Mouse (Mus musculus): ENCODE measurements around the gene Grid2.
A peak's percentile ranks its signal among the peaks of the same experiment; 100 is the strongest.

Grid2 gene

GRCm38 (mm10) chr6:64308631-64309030 lies 1053.0 kb downstream of the Grid2 start:
- no peak for DNase-seq (ENCODE audit: low spot score)

GRCm38 (mm10) chr6:64313132-64313531 lies 1057.5 kb downstream of the Grid2 start:
- no peak for DNase-seq (ENCODE audit: low spot score)

- DNase-seq (ENCODE audit: low spot score): no peak
These were observed 1071.3 kb downstream of the Grid2 start for GRCm38 (mm10) chr6:64326936-64327335.

DNA sequence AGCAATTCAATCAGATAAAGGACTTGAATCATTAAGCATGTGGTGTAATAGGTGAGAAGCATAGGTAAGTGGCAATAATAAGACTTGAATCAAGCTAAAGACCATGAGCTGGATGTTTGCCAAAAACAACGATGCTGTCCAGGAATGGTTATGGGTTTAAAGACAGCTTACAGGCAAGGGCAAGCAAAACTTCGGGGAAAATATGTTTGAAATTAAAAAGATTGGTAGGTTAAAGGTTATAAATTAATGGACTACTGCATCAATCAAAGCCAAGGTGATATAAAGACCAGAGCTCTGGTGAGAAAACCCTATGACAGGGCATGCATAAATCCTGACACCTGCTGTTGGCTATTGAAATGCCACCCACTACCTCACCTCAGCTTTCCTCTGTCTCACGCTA lies 1072.2 kb downstream of the Grid2 start:
- no peak for DNase-seq (ENCODE audit: low spot score)

GRCm38 (mm10) chr6:64398413-64399098 lies 1142.9 kb downstream of the Grid2 start:
- no peak for DNase-seq (ENCODE audit: low spot score)

DNA sequence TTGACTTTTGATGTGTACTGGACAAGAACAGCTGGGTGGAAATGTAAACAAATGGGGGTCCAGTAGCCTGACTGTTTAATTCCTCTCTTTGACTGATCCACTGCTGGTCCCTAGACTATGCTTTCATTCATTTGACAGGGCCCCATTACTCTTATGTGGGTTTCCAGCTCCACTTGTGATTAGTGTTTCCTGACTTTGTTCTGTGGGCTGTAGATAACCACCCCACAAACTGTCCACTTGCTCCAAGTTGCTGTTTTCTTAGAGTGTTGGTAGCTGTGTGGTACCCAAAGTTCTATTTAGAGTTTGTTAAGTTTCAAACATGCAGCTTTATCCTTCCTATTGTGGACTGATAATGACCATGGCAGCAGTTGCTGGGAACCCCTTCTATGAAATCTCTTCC lies 1172.0 kb downstream of the Grid2 start:
- DNase-seq (ENCODE audit: low spot score): no peak

DNA sequence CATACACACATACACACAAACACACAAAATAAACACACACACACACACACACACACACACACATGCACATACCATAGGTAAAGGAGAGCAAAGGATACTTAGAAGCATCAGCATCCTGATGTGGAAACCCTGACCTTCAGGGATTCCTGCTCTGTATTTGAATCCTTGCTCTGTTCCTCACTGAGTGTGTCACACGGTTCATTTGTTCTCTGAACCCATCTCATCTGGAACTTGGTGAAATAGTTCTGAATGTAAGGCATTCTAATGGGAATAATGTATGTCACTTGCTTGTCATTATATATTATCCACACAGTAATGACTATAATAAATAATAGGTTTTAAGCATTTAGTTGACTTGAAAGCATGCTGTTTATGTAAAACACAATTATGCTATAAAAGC lies 1173.2 kb downstream of the Grid2 start:
- no peak for DNase-seq (ENCODE audit: low spot score)

DNA sequence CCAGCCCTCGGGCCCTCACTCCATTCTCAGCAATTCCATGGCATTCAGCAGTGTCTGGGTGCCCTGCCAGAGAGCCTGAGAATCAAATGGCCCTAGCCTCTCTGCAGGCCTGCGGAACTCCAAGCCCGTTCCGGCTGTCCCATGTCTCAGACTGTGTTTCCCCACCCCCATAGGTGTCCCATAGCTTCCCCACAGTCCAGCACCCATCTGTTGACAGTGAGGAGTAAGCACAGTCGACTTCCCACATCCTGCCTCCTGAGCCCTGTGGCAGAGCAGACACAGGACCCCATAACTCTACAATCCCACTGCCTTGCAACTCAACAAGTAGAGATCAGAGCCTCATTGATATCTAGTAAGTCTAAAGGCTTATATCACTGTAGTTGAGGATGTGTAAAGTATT lies 1192.5 kb downstream of the Grid2 start:
- peak; percentile 30 for DNase-seq (ENCODE audit: low spot score)

DNA sequence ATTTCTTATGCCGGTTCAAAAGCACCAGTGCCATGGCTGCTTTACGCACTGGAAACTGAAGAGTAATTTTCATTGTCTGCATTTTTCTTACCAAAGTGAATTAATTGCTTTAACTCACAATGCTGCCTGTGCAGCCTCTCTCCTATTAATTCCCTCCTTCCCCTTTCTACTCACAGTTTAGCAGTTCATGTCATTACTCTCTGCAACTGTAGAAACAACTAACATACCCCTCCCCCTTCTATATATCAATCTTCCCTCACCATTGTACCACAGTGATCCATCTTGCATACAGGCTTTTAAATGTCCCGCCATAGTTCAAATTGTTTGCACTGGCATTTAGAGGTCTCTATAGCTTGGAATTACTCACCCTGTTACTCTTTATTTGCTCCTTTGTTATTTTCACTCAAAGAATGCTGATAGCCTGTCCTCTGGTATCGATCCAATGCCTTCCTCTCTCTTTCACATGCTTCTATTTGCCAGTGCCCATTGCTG lies 1193.2 kb downstream of the Grid2 start:
- DNase-seq (ENCODE audit: low spot score): no peak

DNA sequence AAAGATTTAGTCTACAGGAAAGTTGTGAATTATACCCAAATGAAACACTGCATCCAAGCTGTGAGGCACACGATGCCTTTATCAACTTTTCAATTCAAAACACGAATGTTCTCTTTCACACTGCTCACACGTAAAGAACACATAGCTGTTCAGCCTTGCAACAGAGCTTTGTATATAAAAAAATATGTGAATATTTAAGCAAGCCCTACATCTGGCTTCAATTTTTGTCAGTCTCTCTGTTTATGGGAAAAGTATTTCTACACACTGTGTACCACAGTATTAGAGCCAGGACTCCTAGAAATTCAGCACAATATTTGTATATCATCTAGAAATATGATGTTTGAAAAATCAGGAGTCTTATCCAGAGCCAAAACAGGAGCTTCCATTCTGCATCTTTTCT lies 1195.1 kb downstream of the Grid2 start:
- no peak for DNase-seq (ENCODE audit: low spot score)

DNA sequence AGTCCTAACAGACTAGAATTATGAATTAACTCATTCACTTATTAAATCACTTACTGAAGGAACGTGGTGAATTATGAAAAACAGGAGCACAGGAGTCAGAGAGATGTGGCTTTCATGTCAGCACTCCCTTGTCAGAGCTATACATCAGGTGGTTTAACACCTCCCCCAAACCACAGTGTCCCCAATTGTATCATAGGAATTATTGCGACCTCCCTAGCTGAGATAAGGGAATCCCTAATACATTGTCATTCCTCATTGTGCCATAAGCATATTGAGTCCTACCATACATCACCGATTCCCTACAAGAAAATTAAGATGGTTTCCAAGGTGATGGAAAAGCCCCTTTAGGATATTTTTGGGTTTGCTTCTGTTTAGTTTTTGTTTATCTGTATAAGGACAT lies 1224.2 kb downstream of the Grid2 start:
- no peak for DNase-seq (ENCODE audit: low spot score)

GRCm38 (mm10) chr6:64480592-64480991 lies 1224.9 kb downstream of the Grid2 start:
- DNase-seq (ENCODE audit: low spot score): no peak

DNA sequence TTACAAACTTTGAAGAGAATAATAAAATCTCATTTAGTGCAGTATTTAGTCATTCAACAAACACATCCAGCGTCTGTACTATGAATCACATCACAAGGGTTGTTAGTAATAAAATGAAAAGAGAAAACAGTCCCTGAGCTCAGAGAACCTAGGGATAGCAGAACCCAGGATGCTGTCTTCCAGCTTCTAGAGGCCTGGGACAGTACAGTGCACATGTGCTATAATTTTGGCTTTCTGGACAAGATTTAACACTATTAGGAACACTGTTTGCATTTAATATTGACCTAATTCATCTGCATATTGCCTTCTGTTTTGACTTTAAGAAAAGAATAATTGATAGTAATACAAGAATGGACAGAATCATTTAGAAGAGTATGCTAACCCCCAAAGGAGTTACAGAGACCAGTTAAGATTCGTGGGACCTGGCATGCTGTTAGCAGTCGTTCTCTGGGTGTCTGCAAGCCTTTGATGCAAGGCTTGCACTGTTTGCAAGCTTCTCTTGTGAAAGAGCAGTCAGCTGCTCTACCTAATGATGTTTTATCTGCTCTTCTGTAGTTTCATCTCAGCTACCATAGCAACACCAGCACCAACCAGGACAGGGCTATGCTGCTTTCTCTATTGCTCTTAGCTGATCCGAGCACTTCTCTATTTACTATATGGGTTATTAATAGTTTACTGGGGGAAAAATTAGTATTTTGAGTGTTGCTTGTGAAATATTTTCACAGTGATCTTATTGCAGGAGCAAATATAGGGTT lies 1234.8 kb downstream of the Grid2 start:
- no peak for DNase-seq (ENCODE audit: low spot score)

DNA sequence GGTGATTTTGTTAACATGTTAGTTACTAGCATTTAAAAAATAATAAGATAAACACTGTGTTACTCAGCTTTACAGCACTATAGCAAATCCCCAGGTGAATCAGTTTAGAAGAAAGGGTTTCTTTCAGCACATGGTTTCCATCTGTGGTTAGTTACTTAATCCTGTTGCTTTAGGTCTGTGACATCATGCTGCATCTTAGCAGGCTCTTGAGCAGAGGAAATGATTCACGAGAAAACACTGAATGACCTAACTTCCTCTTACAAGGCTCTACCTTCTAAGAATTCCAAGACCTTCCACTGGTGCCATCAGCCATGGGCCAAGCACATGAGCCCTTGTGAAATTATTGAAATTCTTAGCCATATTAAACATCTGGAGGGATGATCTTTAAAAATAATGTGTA lies 1248.7 kb downstream of the Grid2 start:
- no peak for DNase-seq (ENCODE audit: low spot score)

- no peak for DNase-seq (ENCODE audit: low spot score)
These were observed 1286.5 kb downstream of the Grid2 start for GRCm38 (mm10) chr6:64542168-64542567.

DNA sequence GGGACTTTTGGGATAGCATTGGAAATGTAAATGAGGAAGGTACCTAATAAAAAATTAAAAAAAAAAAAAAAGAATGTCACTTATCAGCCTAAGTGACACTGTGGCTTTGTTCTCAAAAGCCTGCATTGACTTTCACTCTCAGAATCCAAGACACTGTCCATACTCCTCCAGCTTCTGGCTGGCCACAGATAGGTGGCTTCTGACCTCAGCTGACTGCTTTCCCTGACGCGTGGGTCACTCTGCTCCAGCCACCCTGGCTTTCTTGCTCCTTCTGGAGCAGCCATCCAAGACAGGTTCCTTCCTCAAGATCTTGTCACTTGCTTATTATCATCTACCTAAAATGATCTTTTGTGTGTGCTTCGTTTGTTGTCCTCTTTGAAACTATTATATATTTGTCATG lies 1298.0 kb downstream of the Grid2 start:
- no peak for DNase-seq (ENCODE audit: low spot score)

- DNase-seq (ENCODE audit: low spot score): no peak
These were observed 1299.5 kb downstream of the Grid2 start for GRCm38 (mm10) chr6:64555220-64555619.

GRCm38 (mm10) chr6:64568599-64568998 lies 1312.9 kb downstream of the Grid2 start:
- peak; percentile 62 for DNase-seq (ENCODE audit: low spot score)

GRCm38 (mm10) chr6:64581338-64581737 lies 1325.7 kb downstream of the Grid2 start:
- no peak for DNase-seq (ENCODE audit: low spot score)

GRCm38 (mm10) chr6:64588487-64589205 lies 1333.0 kb downstream of the Grid2 start:
- no peak for DNase-seq (ENCODE audit: low spot score)

DNA sequence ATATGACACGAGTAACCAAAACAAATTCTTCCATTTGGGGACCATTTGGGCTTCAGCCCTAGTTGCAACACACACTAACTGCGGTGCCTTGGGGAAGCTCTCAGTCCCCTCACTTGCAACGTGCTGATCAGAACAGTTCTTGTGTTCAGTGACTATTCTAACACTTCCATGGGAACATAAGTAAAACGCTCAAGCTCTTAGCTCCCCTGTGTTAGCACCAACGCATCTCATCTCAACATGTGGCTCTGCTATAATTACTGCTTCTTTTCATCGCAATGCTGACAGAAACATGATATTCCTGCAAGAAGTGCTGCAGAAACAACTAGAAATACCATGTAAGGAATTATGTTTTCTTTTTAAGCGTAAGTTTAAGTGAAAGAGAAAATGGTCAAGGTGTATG lies 1340.6 kb downstream of the Grid2 start:
- DNase-seq (ENCODE audit: low spot score): no peak

DNA sequence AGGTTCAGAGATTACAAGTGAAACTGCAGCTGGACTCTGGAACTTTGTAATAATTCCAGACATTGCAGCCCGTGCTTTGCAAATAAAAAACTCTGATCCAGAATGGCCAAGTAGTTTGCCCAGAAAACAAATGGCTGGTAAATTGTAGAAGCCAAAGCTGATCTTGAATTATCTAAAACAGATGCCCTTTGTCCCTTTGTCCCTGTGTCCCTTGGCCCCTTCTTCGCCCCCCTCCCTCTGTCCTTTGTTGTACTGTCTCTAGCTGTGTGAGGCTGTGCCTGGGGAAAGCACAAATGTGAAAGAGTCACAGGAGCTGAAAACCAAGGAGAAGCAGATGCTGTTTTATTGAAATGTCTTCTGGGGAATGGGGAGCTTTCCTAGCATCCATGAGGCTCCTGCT lies 1341.2 kb downstream of the Grid2 start:
- no peak for DNase-seq (ENCODE audit: low spot score)

DNA sequence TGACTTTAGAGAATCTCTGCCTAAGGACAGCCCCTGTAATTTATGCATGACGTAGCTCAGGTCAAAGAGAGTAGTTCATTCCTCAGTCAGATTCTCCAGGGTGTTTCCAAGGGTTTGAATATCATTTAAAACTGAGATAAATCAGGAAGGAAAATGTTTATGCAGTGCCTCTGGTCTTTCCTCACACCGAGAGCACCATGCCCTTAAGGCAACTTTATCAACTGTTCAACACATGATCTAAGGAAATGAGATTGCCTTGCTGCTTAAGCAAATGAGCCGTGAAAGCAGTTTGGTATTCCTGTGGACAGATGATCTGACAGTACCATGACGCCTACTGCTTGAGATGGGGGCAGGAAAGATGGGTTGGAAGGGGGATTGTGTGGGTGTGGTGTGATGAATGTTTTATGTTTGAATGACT lies 1342.5 kb downstream of the Grid2 start:
- no peak for DNase-seq (ENCODE audit: low spot score)

Data from testis, postnatal 10 days (tissue).